Mouse (Mus musculus) layer of hippocampus, adult 18-20 months (tissue): Measurements from ENCODE around the gene Gm10181. TPM values are rescaled to one million over a fixed set of nuclear protein-coding genes. Genes with fewer than 3 reads are reported as not detected.

Experiments used
- total RNA-seq, 2 experiments: library from RNA; stranded (reverse); gene quantifications; 2 replicates each; pipeline ENCODE4 v1.2.3; 2021

Gm10181 gene
- total RNA-seq, 2 experiments from 2014 or later, result not detected

Other genes with a start within 250 kb of the Gm10181 start
- gene Herpud2, start 62.4 kb downstream of the Gm10181 start, total RNA-seq, result 10 to 100 TPM; 45.7 to 46.9 TPM
- 100 to 1,000 TPM; 263 to 279 TPM for gene Sept7, start 163.0 kb downstream of the Gm10181 start, total RNA-seq